ENCODE assay signal across 19 mouse cellular contexts in the genomic region with DNA sequence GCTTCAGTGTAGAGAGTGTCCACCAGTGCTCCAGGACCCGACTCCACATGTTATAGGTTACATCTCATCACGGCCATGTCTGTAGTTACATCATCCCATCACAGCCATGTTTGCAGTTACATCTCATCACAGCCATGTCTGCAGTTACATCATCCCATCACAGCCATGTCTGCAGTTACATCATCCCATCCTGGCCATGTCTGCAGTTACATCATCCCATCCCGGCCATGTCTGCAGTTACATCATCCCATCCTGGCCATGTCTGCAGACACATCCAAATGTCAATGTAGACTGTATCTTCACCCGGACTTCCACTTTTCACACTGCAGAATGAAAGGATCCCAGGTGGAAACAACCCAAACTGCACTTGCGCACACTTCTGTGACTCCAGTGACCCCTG.
"Had no signal": no experiment of that assay in that cellular context is flagged by ENCODE, and none has a peak within 500 bp of the region (broad histone marks: within the 10 kb centered on the region; RNA-seq: fewer than 3 reads in every experiment).

No protein-coding gene starts in this region.

- DNase-seq: kidney, adult 11 months; kidney, adult 8-10 months; kidney, postnatal 10 days; kidney, postnatal 36 days; liver, embryonic 13.5 days; lung, embryonic 14.5 days; lung, postnatal 36 days; right cerebral cortex, postnatal 25 days; spleen, adult 18-20 months; thymus, adult 18-20 months; thymus, postnatal 36 days had no signal

- ATAC-seq: lung, postnatal 0 days; midbrain, embryonic 15.5 days had no signal

- H3K9ac ChIP-seq: kidney, embryonic 15.5 days; limb, embryonic 13.5 days; liver, embryonic 13.5 days; lung, embryonic 14.5 days; midbrain, embryonic 12.5 days; midbrain, embryonic 15.5 days; neural tube, embryonic 12.5 days; neural tube, embryonic 15.5 days had no signal

- H3K9me3 ChIP-seq: kidney, embryonic 15.5 days; limb, embryonic 10.5 days; limb, embryonic 13.5 days; liver, embryonic 13.5 days; midbrain, embryonic 12.5 days; midbrain, embryonic 15.5 days; neural tube, embryonic 12.5 days; neural tube, embryonic 15.5 days had no signal

- H3K4me2 ChIP-seq: kidney, embryonic 15.5 days; limb, embryonic 13.5 days; liver, embryonic 13.5 days; lung, embryonic 14.5 days; midbrain, embryonic 12.5 days; midbrain, embryonic 15.5 days; neural tube, embryonic 12.5 days; neural tube, embryonic 15.5 days had no signal

- H3K27ac ChIP-seq: kidney, embryonic 15.5 days; limb, embryonic 10.5 days; limb, embryonic 13.5 days; liver, embryonic 13.5 days; midbrain, embryonic 12.5 days; midbrain, embryonic 15.5 days; neural tube, embryonic 12.5 days; neural tube, embryonic 15.5 days had no signal

- H3K4me1 ChIP-seq: kidney, embryonic 15.5 days; limb, embryonic 10.5 days; liver, embryonic 13.5 days; midbrain, embryonic 12.5 days; midbrain, embryonic 15.5 days; neural tube, embryonic 12.5 days; neural tube, embryonic 15.5 days had no signal

- H3K4me3 ChIP-seq: kidney, embryonic 15.5 days; limb, embryonic 10.5 days; limb, embryonic 13.5 days; liver, embryonic 13.5 days; midbrain, embryonic 12.5 days; midbrain, embryonic 15.5 days; neural tube, embryonic 12.5 days; neural tube, embryonic 15.5 days had no signal

- H3K27me3 ChIP-seq: kidney, embryonic 15.5 days; limb, embryonic 13.5 days; liver, embryonic 13.5 days; midbrain, embryonic 12.5 days; midbrain, embryonic 15.5 days; neural tube, embryonic 12.5 days; neural tube, embryonic 15.5 days had no signal
